Mouse (Mus musculus) forebrain, embryonic 11.5 days (tissue): Measurements from ENCODE around the gene Adam26b. TPM values are rescaled to one million over a fixed set of nuclear protein-coding genes. Genes with fewer than 3 reads are reported as not detected.
"Not testable (repeated sequence)": the region's sequence is repeated elsewhere in the genome, so short reads cannot be mapped to it uniquely, and the experiment has no call there.

Source experiments
- ATAC-seq: fragments of 200-750 bp; cut with Nextera tagmentation; replicated peaks from 2 replicates; pipeline ENCODE4 v1.8.0; 2017; ENCODE audit warnings: moderate TSS enrichment; ENCODE audit not compliant: low FRiP score
- DNase-seq: peaks from one replicate; pipeline ENCODE4 v3.0.0-alpha.2; 2017; ENCODE audit warnings: low spot score
- H3K27ac ChIP-seq: fragments of 300-500 bp; sonication (generic); 2 replicates; pipeline ENCODE4 v1.5.1; 2014; ENCODE audit warnings: low read depth, low read length
- H3K27me3 ChIP-seq: fragments of 300-500 bp; sonication (generic); 2 replicates; pipeline ENCODE4 v1.6.1; 2014; ENCODE audit warnings: mild to moderate bottlenecking, low read length, mixed read lengths; ENCODE audit not compliant: control insufficient read depth, insufficient read depth
- H3K36me3 ChIP-seq: fragments of 300-500 bp; sonication (generic); 2 replicates; pipeline ENCODE4 v1.6.1; 2014; ENCODE audit warnings: mild to moderate bottlenecking, low read length, moderate library complexity, mixed read lengths; ENCODE audit not compliant: control insufficient read depth, insufficient read depth
- H3K4me1 ChIP-seq: fragments of 300-500 bp; sonication (generic); replicated peaks from 2 replicates; pipeline ENCODE4 v1.6.1; 2014; ENCODE audit warnings: low read length, mixed read lengths; ENCODE audit not compliant: control insufficient read depth, insufficient read depth
- H3K4me2 ChIP-seq: fragments of 300-500 bp; sonication (generic); 2 replicates; pipeline ENCODE4 v1.6.1; 2014; ENCODE audit warnings: low read depth, mild to moderate bottlenecking, low read length, moderate library complexity, mixed read lengths; ENCODE audit not compliant: severe bottlenecking
- H3K4me3 ChIP-seq: fragments of 300-500 bp; sonication (generic); 2 replicates; pipeline ENCODE4 v1.5.1; 2014; ENCODE audit warnings: low read depth, low read length
- H3K9ac ChIP-seq: fragments of 300-500 bp; sonication (generic); 2 replicates; pipeline ENCODE4 v1.6.1; 2014; ENCODE audit warnings: low read length
- H3K9me3 ChIP-seq: fragments of 300-500 bp; sonication (generic); 2 replicates; pipeline ENCODE4 v1.6.1; 2016; ENCODE audit warnings: low read length, mixed read lengths; ENCODE audit not compliant: control insufficient read depth
- WGBS: fragments of 180-500 bp; shearing (Covaris S2); extraction: QIAGEN DNeasy Blood & Tissue Kit; methylation state at CpG from one replicate; pipeline ENCODE4 v1.1.7; 2014; 5-methylcytosine and 5-hydroxymethylcytosine counted together
- polyA plus RNA-seq: library from polyadenylated mRNA; unstranded; fragments of >200 nt; fragmentation: Nextera tagmentation; extraction: Ambion mirVana; gene quantifications from 2 replicates; pipeline ENCODE4 v1.2.1, GENCODE M21; 2014

Gene Adam26b
- not detected in 2 replicates for polyA plus RNA-seq

- not testable (repeated sequence) for H3K36me3 ChIP-seq, ATAC-seq, DNase-seq, H3K9me3 ChIP-seq, H3K27me3 ChIP-seq, H3K9ac ChIP-seq, H3K4me3 ChIP-seq, H3K4me2 ChIP-seq, H3K27ac ChIP-seq, H3K4me1 ChIP-seq
Observed at GRCm38 (mm10) chr8:43528006-43528405, at the start of gene Adam26b. TSS of gene Adam26b (minus strand) at chr8:43528106.

DNA sequence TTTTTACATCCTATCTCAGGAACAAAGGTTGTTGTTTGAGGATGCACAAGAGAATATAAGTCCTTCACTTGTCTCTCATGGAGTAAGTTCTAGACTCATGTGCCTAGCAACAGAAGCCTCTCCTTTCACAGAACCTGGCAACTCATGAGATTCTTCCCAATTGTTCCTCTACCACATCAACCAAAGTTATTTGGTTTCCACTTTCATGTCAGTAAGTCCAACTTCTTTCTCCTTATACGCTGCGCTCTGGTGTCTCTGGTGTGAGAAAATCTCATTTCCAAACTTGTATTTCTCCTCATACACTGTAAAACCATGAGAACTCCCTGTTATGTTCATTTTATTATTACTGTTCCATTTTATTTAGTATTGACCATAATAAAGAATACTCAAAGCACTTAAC is 48.7 kb upstream of the Adam26b start, which contains the start of gene Adam26a:
Gene Adam26a, minus strand, starts transcription at position 101 of the 400 bp plus-strand sequence.
- not testable (repeated sequence) for ATAC-seq, H3K36me3 ChIP-seq, H3K4me1 ChIP-seq, H3K9ac ChIP-seq, H3K4me2 ChIP-seq, H3K4me3 ChIP-seq, H3K9me3 ChIP-seq, H3K27me3 ChIP-seq, DNase-seq, H3K27ac ChIP-seq
- 90% methylated on average over 2 of the region's 2 CpGs for WGBS

Other genes starting within 250 kb of the Adam26b start
- gene Zfp42, start 221.1 kb downstream of the Adam26b start, polyA plus RNA-seq, result not detected in 2 replicates
- gene Adam26a, start 48.6 kb upstream of the Adam26b start, polyA plus RNA-seq, result not detected in 2 replicates
- not detected in 2 replicates for gene Gm5346, start 99.2 kb upstream of the Adam26b start, polyA plus RNA-seq
- gene Adam34, start 181.9 kb upstream of the Adam26b start, polyA plus RNA-seq, result not detected in 2 replicates